Mouse (Mus musculus): ENCODE measurements around the gene Arpc5l. TPM values are rescaled to one million over a fixed set of nuclear protein-coding genes. Genes with fewer than 3 reads are reported as not detected.

Gene Arpc5l
- total and polyA plus RNA-seq, 3 experiments, result 65.4 to 87.0 TPM; not detected in 1

DNA sequence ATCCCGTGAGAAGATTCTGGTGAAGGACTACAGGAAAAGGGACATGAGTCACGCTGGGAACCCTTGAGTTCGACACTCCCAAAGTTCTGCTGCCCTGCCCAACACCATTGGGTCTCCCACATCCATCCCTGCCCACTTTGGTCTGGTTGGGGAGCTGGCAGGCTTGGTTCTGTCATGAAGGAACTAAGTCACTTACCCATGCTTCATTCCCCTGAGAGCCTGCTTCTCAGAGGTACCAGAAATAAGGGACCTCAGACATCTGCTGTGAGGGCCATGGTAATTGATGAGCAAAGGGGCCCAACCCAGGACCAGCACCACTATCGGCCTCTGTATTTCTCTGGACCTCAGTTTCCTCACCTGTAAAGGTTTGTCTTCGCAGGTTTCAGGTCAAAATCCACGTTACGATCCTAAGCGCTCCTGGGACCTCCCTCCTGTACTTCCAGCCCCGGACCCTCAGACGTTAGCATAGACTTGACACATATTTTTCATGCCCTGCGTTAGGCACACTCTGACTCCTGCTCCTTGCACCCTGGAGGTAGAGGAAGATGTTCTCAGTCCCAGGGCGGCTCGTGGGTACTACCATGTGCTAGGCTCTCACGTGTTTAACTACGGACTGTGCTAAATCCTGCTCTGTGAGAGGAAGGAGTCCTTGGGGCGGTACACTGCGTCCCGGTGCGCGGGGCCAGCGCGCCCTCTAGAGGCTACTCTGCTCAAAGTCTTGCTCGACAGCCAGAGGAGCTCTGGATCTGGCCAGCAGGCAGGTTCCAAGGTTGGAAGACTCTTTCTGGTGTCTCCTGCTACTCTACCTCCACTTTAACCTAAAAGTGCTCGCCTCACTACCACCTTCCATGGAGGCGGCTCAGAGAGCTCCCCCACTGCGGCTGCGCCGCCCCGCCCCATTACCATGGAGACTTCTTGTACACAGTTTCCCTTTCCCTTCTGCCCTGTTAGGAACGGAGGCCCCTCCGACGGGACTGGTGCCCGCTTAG is 7.5 kb upstream of the Arpc5l start, which contains the start of gene Wdr38:
TSS of gene Wdr38 (plus strand) at position 91 of the 989 bp plus-strand sequence.
- Histone ChIP-seq H3K27ac (ENCODE audit: control insufficient read depth, low read depth, low read length) (peak within 1 kb of the TSS; percentile 91), H3K9me3 (replicated peaks; ENCODE audit: insufficient read depth, low read length) (no peaks in the 10 kb centered on the region), H3K36me3 (ENCODE audit: control insufficient read depth in 1 of 2, insufficient read depth in 2 of 2, low read length in 2 of 2) (peaks cover 0 to 10% of the 10 kb centered on the region in 2 experiments; a peak in 3 of 4 replicates)
- TF ChIP-seq EP300 (IDR thresholded peaks at IDR 0.05; ENCODE audit: low read depth in 1 of 2, low read length in 2 of 2) (no peak; a peak in 1 of 4 replicates), CHD1 (IDR thresholded peaks at IDR 0.05; ENCODE audit: low read depth, low read length) (no peak), ETS1 (IDR thresholded peaks at IDR 0.05; ENCODE audit: low read depth, low read length) (0 out of 2 replicates have a peak, but pooled peaks have one; percentile 28), POLR2AphosphoS2 (IDR thresholded peaks at IDR 0.05; ENCODE audit: low read length) (no peak), ELF1 (IDR thresholded peaks at IDR 0.05; ENCODE audit: low read depth, low read length) (peak; percentile 21; the same call in 1 of the 2 replicates), KAT2A (conservative IDR thresholded peaks at IDR 0.05; ENCODE audit: low read depth, low read length) (no peak), GABPA (IDR thresholded peaks at IDR 0.05; ENCODE audit: low read depth, low read length) (no peak), BHLHE40 (IDR thresholded peaks at IDR 0.05; ENCODE audit: borderline replicate concordance, low read depth, low read length) (peak; percentile 80), CHD2 (IDR thresholded peaks at IDR 0.05; ENCODE audit: low read length) (no peak), POLR2AphosphoS5 (IDR thresholded peaks at IDR 0.05; ENCODE audit: borderline replicate concordance, low read depth, low read length) (no peak), ZNF384 (IDR thresholded peaks at IDR 0.05; ENCODE audit: low read depth, low read length) (no peak), POLR2A (IDR thresholded peaks at IDR 0.05; ENCODE audit: control insufficient read depth in 1 of 2, insufficient read depth in 1 of 2, low read depth in 1 of 2, low read length in 2 of 2, poor library complexity in 1 of 2) (peak; percentile 44 to 76; a peak in 3 of 4 replicates), RCOR1 (IDR thresholded peaks at IDR 0.05; ENCODE audit: low read depth, low read length) (0 out of 2 replicates have a peak, but pooled peaks have one; percentile 16), MEF2A (IDR thresholded peaks at IDR 0.05; ENCODE audit: extremely low read depth, insufficient replicate concordance, low read depth, low read length, poor library complexity, severe bottlenecking) (no peak), MYC (IDR thresholded peaks at IDR 0.05; ENCODE audit: low read depth, low read length) (peak; percentile 99), JUND (IDR thresholded peaks at IDR 0.05; ENCODE audit: low read depth, low read length) (no peak), E2F4 (IDR thresholded peaks at IDR 0.05; ENCODE audit: borderline replicate concordance, low read depth, low read length) (no peak), UBTF (IDR thresholded peaks at IDR 0.05; ENCODE audit: borderline replicate concordance, insufficient read depth, low read depth, low read length) (no peak), SIN3A (IDR thresholded peaks at IDR 0.05; ENCODE audit: low read length) (peak; percentile 93), USF2 (IDR thresholded peaks at IDR 0.05; ENCODE audit: borderline replicate concordance in 1 of 2, insufficient read depth in 1 of 2, low read depth in 1 of 2, low read length in 2 of 2) (no peak), ZMIZ1 (IDR thresholded peaks at IDR 0.05; ENCODE audit: low read depth, low read length) (no peak), MXI1 (IDR thresholded peaks at IDR 0.05; ENCODE audit: low read depth, low read length) (peak; percentile 99), ZC3H11A (IDR thresholded peaks at IDR 0.05; ENCODE audit: low read depth, low read length) (no peak), MAX (IDR thresholded peaks at IDR 0.05; ENCODE audit: low read length) (peak; percentile 99), MAFK (IDR thresholded peaks at IDR 0.05; ENCODE audit: borderline replicate concordance, low read depth, low read length) (no peak), NRF1 (IDR thresholded peaks at IDR 0.05; ENCODE audit: insufficient read depth, low read depth, low read length, poor library complexity, severe bottlenecking) (peak; percentile 90), USF1 (IDR thresholded peaks at IDR 0.05; ENCODE audit: low read depth, low read length) (peak; percentile 71), GATA1 (IDR thresholded peaks at IDR 0.05; ENCODE audit: low read depth, low read length) (no peak), NELFE (IDR thresholded peaks at IDR 0.05; ENCODE audit: low read depth, low read length) (peak; percentile 60), MAZ (IDR thresholded peaks at IDR 0.05; ENCODE audit: low read depth, low read length) (no peak), TBP (IDR thresholded peaks at IDR 0.05; ENCODE audit: low read depth, low read length) (peak; percentile 66), TAL1 (IDR thresholded peaks at IDR 0.05; ENCODE audit: low read length) (no peak), RAD21 (IDR thresholded peaks at IDR 0.05; ENCODE audit: low read depth, low read length) (peak; percentile 95), TCF12 (IDR thresholded peaks at IDR 0.05; ENCODE audit: low read depth, low read length) (peak; percentile 14; the same call in 1 of the 2 replicates)

More for the DNA sequence above, 7.5 kb upstream of the Arpc5l start, which contains the start of gene Wdr38:
- peak; percentile 93 for DNase-seq (ENCODE audit: low read depth, low spot score)
- Histone ChIP-seq H3K4me3 (ENCODE audit: control insufficient read depth in 1 of 2, insufficient read depth in 1 of 2, low read depth in 2 of 2, low read length in 2 of 2) (peak within 1 kb of the TSS; percentile 56 to 59), H3K4me1 (ENCODE audit: control insufficient read depth in 1 of 2, insufficient read depth in 2 of 2, low read length in 2 of 2) (peaks cover 0 to 9% of the 10 kb centered on the region in 2 experiments; a peak in 3 of 4 replicates), H3K9ac (ENCODE audit: control insufficient read depth, low read depth, low read length, poor library complexity, severe bottlenecking) (peak within 1 kb of the TSS; percentile 73), H3K27me3 (ENCODE audit: control insufficient read depth in 1 of 2, insufficient read depth in 2 of 2, low read length in 2 of 2) (no peaks in the 10 kb centered on the region), H3K79me2 (ENCODE audit: control insufficient read depth, insufficient read depth, low read length, poor library complexity) (peaks cover 12% of the 10 kb centered on the region)
